Mouse (Mus musculus): ENCODE results near the gene Grik5.
"Not testable (repeated sequence)": the region's sequence is repeated elsewhere in the genome, so short reads cannot be mapped to it uniquely, and the experiment has no call there.

Grik5 gene

GRCm38 (mm10) chr7:25079496-25080026 is 7.4 kb upstream of the Grik5 start:
- DNase-seq (ENCODE audit: low spot score) = no peak

GRCm38 (mm10) chr7:25077414-25077755 is 5.2 kb upstream of the Grik5 start:
- no peak for DNase-seq (ENCODE audit: low spot score)

- DNase-seq (ENCODE audit: low spot score) = peak; percentile 99
Measured at GRCm38 (mm10) chr7:25076663-25077413, 4.7 kb upstream of the Grik5 start.

GRCm38 (mm10) chr7:25076296-25076662 is 4.1 kb upstream of the Grik5 start:
- no peak for DNase-seq (ENCODE audit: low spot score)

GRCm38 (mm10) chr7:25073924-25074323 is 1.8 kb upstream of the Grik5 start:
- DNase-seq (ENCODE audit: low spot score) = no peak

GRCm38 (mm10) chr7:25072716-25073390 is 707 bp upstream of the Grik5 start:
- peak; percentile 12 for DNase-seq (ENCODE audit: low spot score)

- no peak for DNase-seq (ENCODE audit: low spot score)
Measured at GRCm38 (mm10) chr7:25068724-25069123, 3.4 kb downstream of the Grik5 start.

GRCm38 (mm10) chr7:25067909-25068656 is 4.1 kb downstream of the Grik5 start:
- DNase-seq (ENCODE audit: low spot score) = no peak

GRCm38 (mm10) chr7:25067338-25067737 is 4.8 kb downstream of the Grik5 start:
- no peak for DNase-seq (ENCODE audit: low spot score)

- DNase-seq (ENCODE audit: low spot score) = no peak
Measured at GRCm38 (mm10) chr7:25063900-25064299, 8.2 kb downstream of the Grik5 start.

- no peak for DNase-seq (ENCODE audit: low spot score)
Measured at GRCm38 (mm10) chr7:25063346-25063745, 8.8 kb downstream of the Grik5 start.

- DNase-seq (ENCODE audit: low spot score) = no peak
Measured at GRCm38 (mm10) chr7:25058836-25059235, 13.3 kb downstream of the Grik5 start.

- no peak for DNase-seq (ENCODE audit: low spot score)
Measured at GRCm38 (mm10) chr7:25058394-25058793, 13.8 kb downstream of the Grik5 start.

- DNase-seq (ENCODE audit: low spot score) = no peak
Measured at GRCm38 (mm10) chr7:25057888-25058287, 14.3 kb downstream of the Grik5 start.

GRCm38 (mm10) chr7:25056951-25057350 is 15.2 kb downstream of the Grik5 start:
- DNase-seq (ENCODE audit: low spot score) = no peak

- no peak for DNase-seq (ENCODE audit: low spot score)
Measured at GRCm38 (mm10) chr7:25052587-25052986, 19.6 kb downstream of the Grik5 start.

- no peak for DNase-seq (ENCODE audit: low spot score)
Measured at GRCm38 (mm10) chr7:25049295-25049930, 22.7 kb downstream of the Grik5 start.

GRCm38 (mm10) chr7:25047363-25047762 is 24.8 kb downstream of the Grik5 start:
- DNase-seq (ENCODE audit: low spot score) = no peak

- DNase-seq (ENCODE audit: low spot score) = not testable (repeated sequence)
Measured at GRCm38 (mm10) chr7:25044599-25044998, 27.5 kb downstream of the Grik5 start.

- no peak for DNase-seq (ENCODE audit: low spot score)
Measured at GRCm38 (mm10) chr7:25041921-25042320, 30.2 kb downstream of the Grik5 start.

GRCm38 (mm10) chr7:25035916-25036315 is 36.2 kb downstream of the Grik5 start:
- DNase-seq (ENCODE audit: low spot score) = peak; percentile 52

GRCm38 (mm10) chr7:25034796-25035195 is 37.4 kb downstream of the Grik5 start:
- no peak for DNase-seq (ENCODE audit: low spot score)
